Mouse (Mus musculus) frontal cortex, adult (tissue): Measurements from ENCODE around the gene Cttn.

Experiments used
- ATAC-seq: cut with Nextera tagmentation; 2 replicates; pipeline ENCODE4 v1.9.2; 2017; ENCODE audit warnings: mild to moderate bottlenecking, moderate library complexity, mixed read lengths; ENCODE audit not compliant: low TSS enrichment

Gene Cttn

DNA sequence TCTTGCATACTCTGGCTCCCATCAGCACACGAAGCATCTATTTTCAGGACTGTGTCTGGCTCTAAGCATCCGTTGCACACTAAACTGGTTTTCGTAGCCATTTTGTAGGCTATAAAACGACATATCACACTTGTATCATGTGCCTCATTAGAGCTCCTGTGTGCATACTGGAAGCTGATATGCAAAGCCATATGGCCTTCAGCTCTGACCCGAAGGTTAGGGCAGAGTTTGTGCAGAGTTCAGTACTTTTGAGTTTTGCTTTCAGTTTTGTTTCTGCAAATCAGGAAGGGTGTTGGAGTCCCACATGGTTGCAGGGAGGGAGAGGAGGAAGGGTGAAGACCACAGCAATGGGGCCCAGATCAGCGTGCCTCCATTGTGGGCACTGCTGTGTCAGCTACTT, 79.1 kb downstream of the Cttn start:
- ATAC-seq, result no peak

DNA sequence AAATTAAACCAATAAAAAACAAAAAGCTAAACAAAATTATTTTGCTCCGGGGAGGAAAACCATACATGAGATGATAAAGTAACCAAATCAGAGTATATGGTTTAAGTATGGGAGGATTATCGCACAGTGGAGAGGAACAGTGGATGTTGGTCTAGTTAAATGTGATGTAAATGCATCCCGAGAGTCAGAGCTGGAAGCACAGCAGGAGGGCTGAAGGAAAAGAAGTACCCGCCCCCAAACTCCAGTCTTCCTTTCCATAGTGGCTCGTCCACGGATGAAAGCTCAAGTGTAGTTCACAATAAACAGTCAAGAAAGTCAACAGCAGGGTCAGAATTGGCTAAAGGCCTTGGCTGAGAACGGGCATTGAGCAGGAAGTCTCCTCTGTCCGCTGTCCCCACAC, 80.1 kb downstream of the Cttn start:
- ATAC-seq, result no peak

DNA sequence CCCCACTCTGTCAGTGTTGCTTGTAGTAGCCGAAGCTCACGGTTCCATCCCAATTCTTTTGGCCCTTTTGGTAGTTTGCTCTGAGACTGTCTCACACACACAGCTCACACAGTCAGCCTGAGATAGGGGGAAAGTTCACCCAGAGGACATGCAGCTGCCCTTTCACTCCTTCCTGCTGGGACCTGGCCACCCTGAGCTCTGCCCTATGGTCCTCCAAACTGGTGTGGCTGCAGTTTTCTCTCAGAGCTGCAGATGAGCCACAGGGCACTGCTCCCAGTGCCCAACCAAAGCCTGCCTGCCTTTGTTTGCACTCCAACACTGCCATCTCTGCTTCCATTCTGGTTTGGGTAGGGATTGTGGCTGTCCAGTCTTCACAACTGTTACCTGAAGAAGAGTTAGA, 81.1 kb downstream of the Cttn start:
- ATAC-seq, result no peak

DNA sequence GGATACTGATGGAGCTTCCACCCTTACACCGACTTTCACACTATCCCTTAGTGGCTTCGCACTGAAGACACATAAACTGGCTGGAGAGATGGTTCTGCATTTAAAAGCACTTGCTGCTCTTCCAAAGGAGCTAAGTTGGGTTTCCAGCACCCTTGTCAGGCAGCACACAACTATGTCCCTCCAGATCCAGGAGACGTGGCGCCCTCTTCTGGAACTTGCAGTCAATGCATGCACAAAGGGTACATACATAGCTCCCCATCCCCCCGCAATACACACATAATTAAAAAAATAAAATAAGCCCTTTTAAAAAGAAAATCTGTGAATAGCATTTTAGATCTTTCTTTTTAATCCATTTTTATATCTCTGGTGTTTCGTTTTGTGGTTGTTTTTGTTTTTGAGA, 83.3 kb downstream of the Cttn start:
- no peak for ATAC-seq
